Mouse (Mus musculus): ENCODE data around the gene Ptprh. TPM values are rescaled to one million over a fixed set of nuclear protein-coding genes. Genes with fewer than 3 reads are reported as not detected.
"Not testable (repeated sequence)": the region's sequence is repeated elsewhere in the genome, so short reads cannot be mapped to it uniquely, and the experiment has no call there.

Ptprh gene
- polyA plus RNA-seq, 1 experiment from 2014 or later = not detected

GRCm38 (mm10) chr7:4524212-4524922, 79.5 kb downstream of the Ptprh start, which contains the start of gene Tnni3:
TSS of gene Tnni3 (minus strand) at chr7:4524229.
- not testable (repeated sequence) for H3K27ac ChIP-seq (ENCODE audit: low read depth, low read length); H3K27me3 ChIP-seq (ENCODE audit: control insufficient read depth, insufficient read depth, low read length); H3K9ac ChIP-seq (ENCODE audit: low read length); H3K4me3 ChIP-seq (ENCODE audit: low read depth, low read length); H3K4me2 ChIP-seq (ENCODE audit: low read depth); H3K36me3 ChIP-seq (ENCODE audit: control insufficient read depth, insufficient read depth, low read length); H3K9me3 ChIP-seq (ENCODE audit: control insufficient read depth, low read length); H3K4me1 ChIP-seq (ENCODE audit: control insufficient read depth, insufficient read depth, low read length)
- DNase-seq (ENCODE audit: low spot score) (peak; percentile 76), ATAC-seq (ENCODE audit: insufficient read depth, low FRiP score, low TSS enrichment) (0 out of 2 replicates have a peak, but pooled peaks have one; percentile 17)
- WGBS = 69% methylated on average over 15 of the region's 15 CpGs

GRCm38 (mm10) chr7:4523205-4524130, 80.4 kb downstream of the Ptprh start:
- peak; percentile 6 for DNase-seq (ENCODE audit: low spot score)
- Histone ChIP-seq H3K9me3 (ENCODE audit: control insufficient read depth, low read length) (no peaks in the 10 kb centered on the region), H3K4me2 (ENCODE audit: low read depth) (no peak overlapping the region), H3K36me3 (ENCODE audit: control insufficient read depth, insufficient read depth, low read length) (no peaks in the 10 kb centered on the region), H3K4me3 (ENCODE audit: low read depth, low read length) (no peak overlapping the region), H3K9ac (ENCODE audit: low read length) (no peak overlapping the region), H3K27me3 (ENCODE audit: control insufficient read depth, insufficient read depth, low read length) (0 out of 2 replicates have a peak, but pooled peaks cover 3% of the 10 kb centered on the region), H3K27ac (ENCODE audit: low read depth, low read length) (no peak overlapping the region), H3K4me1 (ENCODE audit: control insufficient read depth, insufficient read depth, low read length) (no peaks in the 10 kb centered on the region)
- ATAC-seq (ENCODE audit: insufficient read depth, low FRiP score, low TSS enrichment) = no peak
- WGBS = 89% methylated on average over 33 of the region's 33 CpGs

- Histone ChIP-seq H3K4me3 (ENCODE audit: low read depth, low read length) (no peak overlapping the region), H3K27ac (ENCODE audit: low read depth, low read length) (no peak overlapping the region), H3K9me3 (ENCODE audit: control insufficient read depth, low read length) (no peaks in the 10 kb centered on the region), H3K9ac (ENCODE audit: low read length) (no peak overlapping the region), H3K4me2 (ENCODE audit: low read depth) (no peak overlapping the region), H3K36me3 (ENCODE audit: control insufficient read depth, insufficient read depth, low read length) (no peaks in the 10 kb centered on the region), H3K4me1 (ENCODE audit: control insufficient read depth, insufficient read depth, low read length) (no peaks in the 10 kb centered on the region), H3K27me3 (ENCODE audit: control insufficient read depth, insufficient read depth, low read length) (0 out of 2 replicates have a peak, but pooled peaks cover 1% of the 10 kb centered on the region)
- WGBS = 89% methylated on average over 6 of the region's 6 CpGs
- ATAC-seq (ENCODE audit: insufficient read depth, low FRiP score, low TSS enrichment) = no peak
- DNase-seq (ENCODE audit: low spot score) = no peak
Measured at GRCm38 (mm10) chr7:4522292-4522691, 81.5 kb downstream of the Ptprh start.

- no peak overlapping the region for H3K27ac ChIP-seq (ENCODE audit: low read depth, low read length)
- ATAC-seq (ENCODE audit: insufficient read depth, low FRiP score, low TSS enrichment) = no peak
- peak; percentile 46 for DNase-seq (ENCODE audit: low spot score)
- H3K36me3 ChIP-seq (ENCODE audit: control insufficient read depth, insufficient read depth, low read length) = no peaks in the 10 kb centered on the region
- H3K27me3 ChIP-seq (ENCODE audit: control insufficient read depth, insufficient read depth, low read length) = no peaks in the 10 kb centered on the region
- H3K4me2 ChIP-seq (ENCODE audit: low read depth) = peak overlapping the region; percentile 40
- H3K9ac ChIP-seq (ENCODE audit: low read length) = no peak overlapping the region
- H3K9me3 ChIP-seq (ENCODE audit: control insufficient read depth, low read length) = no peaks in the 10 kb centered on the region
- WGBS = 32% methylated on average over 32 of the region's 32 CpGs
- H3K4me3 ChIP-seq (ENCODE audit: low read depth, low read length) = peak overlapping the region; percentile 18; the same call in 1 of the 2 replicates
- no peaks in the 10 kb centered on the region for H3K4me1 ChIP-seq (ENCODE audit: control insufficient read depth, insufficient read depth, low read length)
Measured at GRCm38 (mm10) chr7:4521231-4522003, 82.4 kb downstream of the Ptprh start.

- DNase-seq (ENCODE audit: low spot score) (no peak), ATAC-seq (ENCODE audit: insufficient read depth, low FRiP score, low TSS enrichment) (no peak)
- H3K36me3 ChIP-seq (ENCODE audit: control insufficient read depth, insufficient read depth, low read length) = no peaks in the 10 kb centered on the region
- H3K4me1 ChIP-seq (ENCODE audit: control insufficient read depth, insufficient read depth, low read length) = no peaks in the 10 kb centered on the region
- no peak overlapping the region for H3K4me2 ChIP-seq (ENCODE audit: low read depth)
- WGBS = 78% methylated on average over 1 of the region's 1 CpGs
- no peak overlapping the region for H3K4me3 ChIP-seq (ENCODE audit: low read depth, low read length)
- no peaks in the 10 kb centered on the region for H3K27me3 ChIP-seq (ENCODE audit: control insufficient read depth, insufficient read depth, low read length)
- no peak overlapping the region for H3K27ac ChIP-seq (ENCODE audit: low read depth, low read length)
- H3K9me3 ChIP-seq (ENCODE audit: control insufficient read depth, low read length) = no peaks in the 10 kb centered on the region
- H3K9ac ChIP-seq (ENCODE audit: low read length) = no peak overlapping the region
Measured at GRCm38 (mm10) chr7:4518487-4518886, 85.4 kb downstream of the Ptprh start.

GRCm38 (mm10) chr7:4516332-4517050, 87.3 kb downstream of the Ptprh start, which contains the start of gene Tnnt1:
TSS of gene Tnnt1 (minus strand) at chr7:4516382.
- peak; percentile 32; the same call in 1 of the 2 replicates for ATAC-seq (ENCODE audit: insufficient read depth, low FRiP score, low TSS enrichment)
- H3K4me3 ChIP-seq (ENCODE audit: low read depth, low read length) = no peak within 1 kb of the TSS
- WGBS = 2% methylated on average over 4 of the region's 4 CpGs
- no peaks in the 10 kb centered on the region for H3K9me3 ChIP-seq (ENCODE audit: control insufficient read depth, low read length)
- no peaks in the 10 kb centered on the region for H3K27me3 ChIP-seq (ENCODE audit: control insufficient read depth, insufficient read depth, low read length)
- H3K27ac ChIP-seq (ENCODE audit: low read depth, low read length) = no peak within 1 kb of the TSS
- no peaks in the 10 kb centered on the region for H3K36me3 ChIP-seq (ENCODE audit: control insufficient read depth, insufficient read depth, low read length)
- H3K4me1 ChIP-seq (ENCODE audit: control insufficient read depth, insufficient read depth, low read length) = no peaks in the 10 kb centered on the region
- no peak within 1 kb of the TSS for H3K4me2 ChIP-seq (ENCODE audit: low read depth)
- DNase-seq (ENCODE audit: low spot score) = peak; percentile 45
- H3K9ac ChIP-seq (ENCODE audit: low read length) = no peak within 1 kb of the TSS

GRCm38 (mm10) chr7:4515853-4516252, 88.0 kb downstream of the Ptprh start:
- no peak overlapping the region for H3K4me3 ChIP-seq (ENCODE audit: low read depth, low read length)
- no peak for DNase-seq (ENCODE audit: low spot score)
- no peaks in the 10 kb centered on the region for H3K9me3 ChIP-seq (ENCODE audit: control insufficient read depth, low read length)
- H3K9ac ChIP-seq (ENCODE audit: low read length) = no peak overlapping the region
- H3K4me1 ChIP-seq (ENCODE audit: control insufficient read depth, insufficient read depth, low read length) = no peaks in the 10 kb centered on the region
- no peak overlapping the region for H3K27ac ChIP-seq (ENCODE audit: low read depth, low read length)
- H3K4me2 ChIP-seq (ENCODE audit: low read depth) = no peak overlapping the region
- peak; percentile 25; the same call in 1 of the 2 replicates for ATAC-seq (ENCODE audit: insufficient read depth, low FRiP score, low TSS enrichment)
- WGBS = 52% methylated on average over 6 of the region's 6 CpGs
- H3K27me3 ChIP-seq (ENCODE audit: control insufficient read depth, insufficient read depth, low read length) = no peaks in the 10 kb centered on the region
- H3K36me3 ChIP-seq (ENCODE audit: control insufficient read depth, insufficient read depth, low read length) = no peaks in the 10 kb centered on the region
